Mouse (Mus musculus) ES-Bruce4 (cell line): Measurements from ENCODE around the gene Slc39a12. TPM values are rescaled to one million over a fixed set of nuclear protein-coding genes. Genes with fewer than 3 reads are reported as not detected.

Experiments
- H3K27ac ChIP-seq: 2 replicates; pipeline ENCODE4 v1.5.1; 2012; ENCODE audit warnings: low read length, inconsistent platforms; ENCODE audit not compliant: insufficient read depth
- H3K27me3 ChIP-seq: 2 replicates; pipeline ENCODE4 v1.6.1; 2012; ENCODE audit warnings: mild to moderate bottlenecking, low read length, inconsistent platforms; ENCODE audit not compliant: control insufficient read depth, poor library complexity, insufficient read depth, severe bottlenecking
- H3K36me3 ChIP-seq: 2 replicates; pipeline ENCODE4 v1.6.1; 2012; ENCODE audit warnings: inconsistent platforms, mild to moderate bottlenecking, low read length, moderate library complexity; ENCODE audit not compliant: control insufficient read depth, poor library complexity, insufficient read depth, severe bottlenecking
- H3K4me1 ChIP-seq: one replicate; pipeline ENCODE4 v1.8.1; 2011; ENCODE audit warnings: low read length; ENCODE audit not compliant: control insufficient read depth, insufficient read depth
- H3K4me3 ChIP-seq: 2 replicates; pipeline ENCODE4 v1.5.1; 2011; ENCODE audit warnings: low read depth, mild to moderate bottlenecking, low read length
- H3K9ac ChIP-seq: 2 replicates; pipeline ENCODE4 v1.6.1; 2012; ENCODE audit warnings: low read depth, mild to moderate bottlenecking, inconsistent platforms; ENCODE audit not compliant: poor library complexity, severe bottlenecking
- H3K9me3 ChIP-seq: replicated peaks from 2 replicates; pipeline ENCODE4 v1.6.1; 2012; ENCODE audit warnings: mild to moderate bottlenecking, low read length, inconsistent platforms; ENCODE audit not compliant: control insufficient read depth, poor library complexity, insufficient read depth, severe bottlenecking
- CTCF ChIP-seq: IDR thresholded peaks from one replicate; pipeline ENCODE4 v1.8.1; 2011; ENCODE audit warnings: low read depth, low read length
- EP300 ChIP-seq: IDR thresholded peaks from 2 replicates; pipeline ENCODE4 v1.6.1; 2011; ENCODE audit warnings: low read depth, low read length; ENCODE audit not compliant: insufficient read depth
- POLR2A ChIP-seq: IDR thresholded peaks from one replicate; pipeline ENCODE4 v1.8.1; 2011; ENCODE audit warnings: low read length; ENCODE audit not compliant: insufficient read depth
- polyA plus RNA-seq: library from polyadenylated mRNA; stranded (reverse); fragments of >200 nt; gene quantifications from 2 replicates; pipeline ENCODE4 v1.2.4, GENCODE M21; 2011; ENCODE audit warnings: low read depth; ENCODE audit not compliant: missing spikeins, insufficient read depth, insufficient read length

The Slc39a12 gene
- polyA plus RNA-seq, 1 experiment, result not detected

DNA sequence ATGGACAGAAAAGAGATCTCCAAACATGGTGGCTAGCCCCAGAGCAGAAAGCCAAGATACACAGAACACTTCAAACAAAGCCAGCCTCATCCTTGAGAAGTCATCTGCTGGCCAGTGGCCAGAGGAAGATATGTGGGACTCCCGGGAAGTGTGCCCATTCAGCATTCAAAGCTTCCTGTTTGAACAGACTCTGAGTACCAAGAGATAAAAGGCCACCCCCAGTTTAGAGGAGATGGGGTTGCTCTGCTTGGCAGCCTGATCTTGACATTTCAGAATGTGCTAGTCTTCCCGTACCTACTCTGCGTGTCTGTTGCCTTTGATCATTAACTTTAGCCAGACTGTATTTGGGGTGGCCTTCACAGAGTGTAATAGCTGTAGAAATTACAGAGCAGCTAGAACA lies 155.2 kb downstream of the Slc39a12 start:
- no peak overlapping the region for H3K9ac ChIP-seq
- H3K36me3 ChIP-seq, result no peaks in the 10 kb centered on the region
- H3K27ac ChIP-seq, result no peak overlapping the region
- no peaks in the 10 kb centered on the region for H3K4me1 ChIP-seq
- no peaks in the 10 kb centered on the region for H3K9me3 ChIP-seq
- TF ChIP-seq POLR2A (no peak), EP300 (no peak), CTCF (no peak)
- no peaks in the 10 kb centered on the region for H3K27me3 ChIP-seq
- no peak overlapping the region for H3K4me3 ChIP-seq

DNA sequence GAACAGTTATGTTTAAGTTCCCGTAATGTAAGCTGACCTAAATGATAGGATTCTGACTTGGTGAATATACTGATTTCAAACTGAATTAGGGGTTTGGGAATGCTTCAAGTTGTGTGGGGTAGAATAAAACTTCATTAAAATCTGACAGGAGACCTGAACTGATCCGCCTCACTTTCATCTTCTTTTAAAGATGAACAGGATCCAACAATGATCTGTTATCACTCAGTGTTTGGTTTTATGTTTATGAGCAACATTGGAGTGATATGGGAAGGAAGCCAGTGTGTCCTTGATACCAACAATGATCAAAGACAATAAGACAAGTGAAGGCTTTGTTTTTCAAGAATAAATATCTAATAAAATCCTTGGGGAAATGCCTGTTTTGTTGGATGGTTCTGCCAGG lies 155.7 kb downstream of the Slc39a12 start:
- TF ChIP-seq CTCF (no peak), EP300 (no peak), POLR2A (no peak)
- H3K9me3 ChIP-seq, result no peaks in the 10 kb centered on the region
- H3K4me1 ChIP-seq, result no peaks in the 10 kb centered on the region
- H3K4me3 ChIP-seq, result no peak overlapping the region
- H3K27ac ChIP-seq, result no peak overlapping the region
- H3K27me3 ChIP-seq, result no peaks in the 10 kb centered on the region
- H3K9ac ChIP-seq, result no peak overlapping the region
- H3K36me3 ChIP-seq, result no peaks in the 10 kb centered on the region

Other genes with a start within 250 kb of the Slc39a12 start
- not detected in 2 replicates for gene Tmem236, start 213.8 kb upstream of the Slc39a12 start, polyA plus RNA-seq
- gene Mrc1, start 158.9 kb upstream of the Slc39a12 start, polyA plus RNA-seq, result 0.12 and 0.19 TPM in 2 replicates
- gene Cacnb2, start 214.8 kb downstream of the Slc39a12 start, polyA plus RNA-seq, result 1.9 and 2.2 TPM in 2 replicates